Mouse (Mus musculus): ENCODE measurements at regions not wholly inside any gene's neighbourhood (a gene's known extent, or its start where the extent isn't known, plus 50 kb on each side); places are given as distances from the start of the nearest gene placed in this dataset.
A peak's percentile ranks its signal among the peaks of the same experiment; 100 is the strongest.

GRCm38 (mm10) chr14:80247575-80247974 lies 263.7 kb downstream of the Olfm4 start:
- DNase-seq = peak; percentile 94 to 95

- DNase-seq = no peak
Measured at GRCm38 (mm10) chr14:80249882-80250281, 266.0 kb downstream of the Olfm4 start.

- DNase-seq = no peak
Measured at GRCm38 (mm10) chr14:80257086-80257485, 273.2 kb downstream of the Olfm4 start.

- DNase-seq = peak; percentile 26 to 35
Measured at GRCm38 (mm10) chr14:80263173-80263572, 279.3 kb downstream of the Olfm4 start.

- no peak for DNase-seq
Measured at GRCm38 (mm10) chr14:80265081-80265480, 281.2 kb downstream of the Olfm4 start.

DNA sequence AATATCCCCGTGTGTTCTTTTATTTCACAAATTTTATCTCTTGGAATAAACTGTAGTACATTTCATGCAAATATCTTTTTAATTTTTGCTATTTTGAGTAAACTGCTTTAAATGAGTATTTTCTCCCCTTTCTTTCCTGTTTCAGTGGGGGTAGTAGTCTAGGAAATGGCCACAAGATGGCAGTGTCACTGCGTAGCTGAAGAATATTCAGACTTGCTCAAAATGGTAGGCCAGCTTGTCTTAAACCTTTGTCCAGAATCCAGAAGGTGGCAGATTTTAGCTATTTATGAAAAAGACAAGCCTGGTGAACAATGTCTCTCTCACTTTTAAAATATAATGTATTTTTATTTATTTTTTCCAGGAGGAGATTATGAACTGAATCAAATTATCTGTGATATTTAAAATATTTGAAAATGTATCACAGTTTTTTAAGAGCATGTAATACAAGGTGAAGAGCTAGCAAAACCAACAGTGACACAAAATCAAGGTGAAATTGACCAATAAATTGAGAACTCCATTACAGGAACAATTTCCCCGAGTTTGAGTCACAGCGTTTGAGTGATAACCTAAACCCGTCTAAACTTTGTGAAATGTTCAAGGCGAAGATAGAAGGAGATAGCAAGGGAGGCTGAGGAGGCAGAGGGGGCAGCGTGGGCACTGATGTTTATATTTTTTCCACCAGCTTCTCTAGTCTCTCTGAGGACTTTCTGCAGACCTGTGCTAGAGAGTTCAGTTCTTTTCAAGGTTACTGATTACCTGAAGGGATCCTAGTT lies 285.5 kb downstream of the Olfm4 start:
- peak; percentile 90 to 94 for DNase-seq

DNA sequence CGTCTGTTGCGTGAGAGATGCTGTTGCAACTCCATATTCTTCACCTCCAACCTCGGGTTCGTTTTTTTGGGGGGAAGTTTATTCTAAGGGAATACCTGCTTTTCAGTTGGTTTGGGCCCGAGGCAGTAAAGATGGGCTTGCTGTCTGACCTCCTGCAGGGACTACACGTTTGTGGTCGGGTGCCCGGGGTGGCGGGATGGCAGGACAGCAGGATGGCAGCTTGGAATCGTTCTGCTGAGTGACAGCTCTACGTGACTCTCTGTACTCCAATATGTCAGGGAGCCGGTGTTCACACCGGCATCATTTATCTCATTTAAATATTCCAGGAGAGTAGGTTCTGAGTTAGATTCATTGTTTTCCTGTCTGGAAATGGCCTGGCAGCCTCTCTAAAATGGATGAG lies 286.2 kb downstream of the Olfm4 start:
- DNase-seq = peak; percentile 63 to 79

DNA sequence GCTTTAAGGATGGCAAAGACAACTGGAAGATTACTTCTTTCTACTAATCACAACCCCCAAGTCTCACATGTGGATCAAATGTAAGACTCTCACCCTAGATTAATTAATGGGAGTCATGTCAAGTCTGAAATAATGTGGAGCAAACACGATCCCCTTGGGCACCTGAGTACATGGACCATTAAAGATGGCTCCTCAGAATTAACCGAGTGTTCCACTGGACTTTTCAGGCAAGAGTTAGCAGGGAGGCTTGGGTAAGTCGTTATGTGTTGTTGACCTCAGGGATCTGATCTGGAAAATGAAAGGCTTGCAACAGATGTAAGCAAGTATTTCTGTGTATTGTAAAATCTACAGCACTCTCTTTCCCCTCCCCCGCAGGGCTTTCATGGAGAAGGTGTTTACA lies 296.3 kb downstream of the Olfm4 start:
- no peak for DNase-seq

GRCm38 (mm10) chr14:80283726-80284125 lies 299.8 kb downstream of the Olfm4 start:
- no peak for DNase-seq

DNA sequence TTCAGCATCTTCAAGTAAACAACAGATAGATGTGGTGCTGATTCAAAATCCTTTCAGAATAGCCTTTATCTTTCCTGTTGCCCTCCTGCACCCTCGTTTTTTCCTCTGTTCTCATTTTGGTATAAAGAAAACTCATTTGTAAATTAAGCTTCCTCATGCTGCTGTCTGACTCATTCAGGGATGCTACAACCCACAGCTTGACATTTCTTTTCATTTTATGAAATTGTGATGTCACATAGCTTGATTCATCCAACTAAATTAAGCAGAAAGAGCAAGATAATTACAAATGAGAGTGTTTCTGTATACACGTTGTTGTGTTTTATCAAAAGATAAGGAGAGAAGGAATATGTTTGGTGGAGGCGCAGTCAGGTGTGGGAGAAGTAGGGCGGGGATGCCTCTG lies 307.5 kb downstream of the Olfm4 start:
- no peak for DNase-seq

GRCm38 (mm10) chr14:80293378-80293777 lies 309.5 kb downstream of the Olfm4 start:
- no peak for DNase-seq

- no peak for DNase-seq
Measured at GRCm38 (mm10) chr14:80329651-80330050, 345.8 kb downstream of the Olfm4 start.

DNA sequence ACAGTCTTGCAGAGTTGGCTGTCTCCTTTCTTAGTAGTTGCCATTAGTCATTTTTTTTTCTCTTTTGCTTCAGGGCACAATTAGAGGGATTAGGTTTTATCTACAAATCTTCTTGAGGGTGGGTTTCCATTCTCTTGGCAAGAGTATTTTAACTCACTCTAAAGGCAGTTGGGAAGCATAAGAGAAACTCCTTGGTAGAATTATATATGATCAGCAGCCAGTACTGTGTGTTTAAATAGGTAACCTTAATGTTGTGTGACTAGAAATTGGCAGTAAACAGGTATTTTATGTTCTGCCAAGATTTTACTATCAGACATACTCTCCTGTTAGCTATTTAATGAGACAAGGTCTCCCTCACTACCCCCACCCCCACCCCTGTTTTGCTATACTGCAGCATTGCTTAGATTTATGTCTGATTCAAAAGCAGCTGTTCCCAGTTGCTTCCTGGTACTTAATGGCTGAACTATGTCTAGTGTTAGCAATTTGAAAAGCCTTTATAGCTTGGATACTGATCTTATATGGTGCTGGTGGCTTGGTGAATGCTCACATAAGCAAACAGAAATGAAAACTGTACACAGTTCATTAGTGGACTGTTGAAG lies 378.2 kb downstream of the Olfm4 start:
- DNase-seq = no peak

DNA sequence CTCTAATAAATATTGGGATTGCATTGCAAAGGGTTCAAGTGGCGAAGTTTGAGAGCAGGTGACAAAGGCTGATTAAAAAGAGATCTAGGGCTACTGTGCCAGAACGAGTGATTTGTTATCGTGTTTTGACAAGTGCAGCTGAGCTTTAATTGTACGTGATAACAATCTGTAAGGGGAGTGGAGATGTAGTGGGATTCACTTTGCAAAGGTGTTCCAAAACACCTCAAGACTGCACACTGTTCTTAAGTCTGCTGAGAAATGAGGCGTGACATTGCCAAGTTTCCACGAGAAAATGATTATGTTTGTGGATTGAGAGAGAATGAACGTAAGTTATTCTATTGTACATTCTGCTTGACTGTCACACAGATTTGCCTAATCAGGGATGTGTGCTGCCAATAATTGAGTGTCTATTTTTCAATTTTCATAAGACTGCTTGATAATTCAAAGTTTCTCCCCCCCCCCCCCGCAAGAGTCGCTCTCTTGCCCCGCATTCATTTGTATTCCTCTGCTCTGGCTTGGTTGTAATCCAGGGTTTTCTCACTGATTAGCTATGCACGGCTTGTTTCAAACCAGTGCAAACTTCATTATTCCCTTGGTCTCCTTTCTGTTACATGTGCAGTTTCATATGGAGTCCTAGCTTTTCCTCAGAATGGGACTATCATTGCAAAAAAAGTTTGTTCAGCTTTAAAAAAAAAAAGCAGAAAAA lies 385.7 kb downstream of the Olfm4 start:
- DNase-seq = peak; percentile 6 to 13

DNA sequence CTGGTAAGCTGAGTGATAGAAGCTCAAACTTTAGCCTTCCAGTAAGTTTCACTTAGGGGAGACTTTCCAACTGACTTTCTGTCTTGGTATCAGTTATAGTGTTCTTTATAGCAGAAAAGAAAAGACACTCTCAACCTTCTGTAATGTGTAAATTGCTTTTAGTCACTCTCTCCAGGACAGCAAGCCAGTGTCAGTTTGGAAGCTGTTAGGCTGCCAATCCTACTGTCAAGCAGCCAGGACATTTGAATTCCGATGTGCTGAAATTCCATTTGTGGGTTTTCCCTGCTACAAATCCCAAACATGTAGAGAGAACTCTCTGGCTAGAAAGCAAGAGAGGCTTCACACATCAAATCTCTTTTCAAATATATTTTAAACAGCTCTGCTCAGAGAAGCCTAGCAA lies 390.4 kb downstream of the Olfm4 start:
- DNase-seq = peak; percentile 30 to 51

GRCm38 (mm10) chr14:80377064-80377463 lies 393.2 kb downstream of the Olfm4 start:
- no peak for DNase-seq

- no peak for DNase-seq
Measured at GRCm38 (mm10) chr14:80391418-80391817, 407.5 kb downstream of the Olfm4 start.

GRCm38 (mm10) chr14:80408317-80408716 lies 424.4 kb downstream of the Olfm4 start:
- DNase-seq = no peak

DNA sequence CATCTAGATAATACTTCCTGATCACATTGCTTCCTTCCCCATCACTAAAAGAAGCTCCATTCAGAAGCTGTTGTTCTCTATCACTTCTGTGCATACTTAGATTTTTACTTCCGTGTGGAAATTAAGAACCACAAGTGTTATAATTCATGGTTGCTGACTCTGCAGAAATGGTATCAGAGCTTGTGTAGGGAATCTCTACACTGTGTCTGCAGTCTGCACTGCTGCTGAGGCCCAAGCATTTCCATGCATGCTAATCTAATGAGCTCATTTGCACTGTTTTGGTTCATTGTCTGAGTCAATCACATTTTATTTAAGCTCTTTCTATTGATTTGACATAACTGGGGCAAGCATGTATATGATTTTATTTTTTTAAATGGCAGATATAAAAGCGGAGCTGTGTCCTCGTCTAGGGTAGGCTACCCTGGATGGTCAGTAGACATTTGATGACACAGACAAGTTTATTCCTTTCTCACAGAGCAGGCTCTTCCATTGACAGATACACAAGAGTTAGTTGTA lies 435.0 kb downstream of the Olfm4 start:
- DNase-seq = no peak

GRCm38 (mm10) chr14:80443820-80444219 lies 459.9 kb downstream of the Olfm4 start:
- no peak for DNase-seq

- DNase-seq = no peak
Measured at GRCm38 (mm10) chr14:80471470-80471869, 487.6 kb downstream of the Olfm4 start.

DNA sequence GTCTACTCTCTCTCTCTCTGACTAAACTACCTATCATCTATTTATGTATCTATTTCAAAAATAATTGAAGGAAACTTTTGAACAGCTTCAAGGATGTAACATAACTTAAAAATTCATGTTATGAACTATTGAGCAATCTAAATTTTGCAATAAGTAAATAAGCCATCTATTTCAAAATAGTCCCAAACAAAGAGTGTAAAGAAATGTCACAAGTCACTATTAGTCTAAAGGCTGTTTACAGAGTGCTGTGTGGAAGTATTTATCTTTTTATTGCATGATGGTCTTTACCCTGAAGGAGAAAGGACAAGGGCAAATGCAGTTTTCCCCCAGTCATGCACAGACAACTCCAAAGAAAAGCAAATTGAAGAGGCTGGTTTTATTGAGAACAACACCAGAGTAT lies 496.0 kb downstream of the Olfm4 start:
- DNase-seq = no peak

DNA sequence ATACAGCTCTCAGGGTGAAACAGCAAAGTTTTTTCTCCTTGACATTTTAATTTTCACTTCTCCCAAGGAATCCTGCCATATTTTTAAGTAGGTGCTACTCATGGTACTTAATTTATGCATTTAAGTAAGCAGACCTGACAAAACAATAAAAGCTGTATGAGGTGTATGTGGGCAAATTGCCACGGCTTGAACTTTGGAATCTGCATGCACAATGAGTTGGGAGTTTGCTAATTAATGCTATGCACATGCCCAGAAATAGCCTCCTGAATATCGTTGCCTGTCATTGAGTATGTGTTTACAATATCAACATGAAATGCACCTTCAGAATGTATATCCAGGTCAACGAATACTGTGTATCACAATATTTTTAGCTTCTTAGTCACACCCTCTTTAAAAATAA lies 498.9 kb downstream of the Olfm4 start:
- no peak for DNase-seq

GRCm38 (mm10) chr14:80484256-80484655 lies 500.4 kb downstream of the Olfm4 start:
- DNase-seq = no peak
